ENCODE assay signal across 9 mouse cellular contexts in the genomic region with DNA sequence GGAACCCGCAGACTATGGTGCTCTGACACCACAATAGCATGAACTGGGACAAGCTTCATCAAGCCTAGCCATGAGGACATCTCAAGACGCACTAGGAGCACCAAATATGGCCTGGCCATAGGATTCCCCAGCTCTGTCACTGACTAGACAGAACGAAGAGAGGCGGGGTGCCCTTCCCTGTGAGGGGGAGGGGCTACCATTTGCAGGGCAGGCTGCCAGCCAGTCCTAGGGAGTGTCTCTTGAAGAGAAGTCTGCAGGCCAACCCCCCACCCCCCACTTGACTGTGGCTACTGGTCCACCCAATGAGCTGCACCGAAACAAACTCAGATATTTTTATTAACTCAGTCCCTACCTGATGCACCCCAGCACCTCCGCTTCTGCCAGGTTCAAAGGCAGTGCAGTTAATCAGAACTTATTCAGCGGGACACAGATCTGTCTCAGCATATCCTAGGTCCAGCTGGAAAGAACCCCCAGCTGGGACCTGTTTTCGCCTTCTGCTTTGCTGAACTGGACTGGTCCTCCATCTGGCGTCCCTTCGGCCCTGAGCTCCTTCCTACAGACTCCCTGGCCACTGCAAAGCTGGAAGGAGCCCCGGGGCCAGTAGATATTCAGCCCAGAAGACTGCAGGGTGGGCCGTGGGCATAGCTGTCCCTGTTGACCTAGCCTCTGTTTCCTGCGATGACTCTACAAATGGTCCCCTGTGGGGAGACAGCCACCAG. TPM values are rescaled to one million over a fixed set of nuclear protein-coding genes. Genes with fewer than 3 reads are reported as not detected.
DNase-seq lines count a peak whose midpoint lies in the region; ATAC-seq lines count a peak whose summit lies in the region.
"Had no signal": no experiment of that assay in that cellular context is flagged by ENCODE, and none has a peak within 500 bp of the region (broad histone marks: within the 10 kb centered on the region; RNA-seq: fewer than 3 reads in every experiment).

No protein-coding gene starts in this region.

- no peak overlapping the region for H3K4me2 ChIP-seq in kidney, embryonic 16.5 days (replicated peaks; ENCODE audit: low read depth, low read length)
- no peak overlapping the region for H3K4me2 ChIP-seq in heart, embryonic 16.5 days (ENCODE audit: low read depth, low read length)

- H3K4me3 ChIP-seq in kidney, embryonic 16.5 days (ENCODE audit: low read length) = no peak overlapping the region
- H3K4me3 ChIP-seq in heart, embryonic 16.5 days (ENCODE audit: low read length) = no peak overlapping the region

- peaks cover 14% of the 10 kb centered on the region for H3K4me1 ChIP-seq in kidney, embryonic 16.5 days (ENCODE audit: insufficient read depth, low read length)
- peaks cover 17% of the 10 kb centered on the region for H3K4me1 ChIP-seq in heart, embryonic 16.5 days (ENCODE audit: control insufficient read depth, insufficient read depth, low read length)

- no peaks in the 10 kb centered on the region for H3K9me3 ChIP-seq in kidney, embryonic 16.5 days (ENCODE audit: low read length)
- H3K9me3 ChIP-seq in heart, embryonic 16.5 days (replicated peaks; ENCODE audit: control insufficient read depth, low read length) = no peaks in the 10 kb centered on the region

- no peak overlapping the region for H3K9ac ChIP-seq in kidney, embryonic 16.5 days (replicated peaks; ENCODE audit: low read length)
- no peak overlapping the region for H3K9ac ChIP-seq in heart, embryonic 16.5 days (ENCODE audit: low read length)

- no peaks in the 10 kb centered on the region for H3K36me3 ChIP-seq in kidney, embryonic 16.5 days (ENCODE audit: insufficient read depth, low read length)
- H3K36me3 ChIP-seq in heart, embryonic 16.5 days (ENCODE audit: control insufficient read depth, insufficient read depth) = no peaks in the 10 kb centered on the region

- peak; percentile 9; the same call in 1 of the 2 replicates for ATAC-seq in kidney, embryonic 16.5 days (ENCODE audit: low FRiP score, low TSS enrichment)
- 0 out of 2 replicates have a peak, but pooled peaks have one; percentile 38 for ATAC-seq in heart, embryonic 16.5 days (replicated peaks; ENCODE audit: extremely low read depth, insufficient read depth, low FRiP score)
- no peak for ATAC-seq in inflammation-experienced regulatory T-cells, adult 6 months

- intact Hi-C loops in gastrocnemius, postnatal 14 days (cut with DNase I; ENCODE audit: low total_unique reads) = no loop called here

- 57% methylated on average over 13 of the region's 13 CpGs for WGBS in kidney, embryonic 16.5 days
- WGBS in heart, embryonic 16.5 days = 52% methylated on average over 13 of the region's 13 CpGs

- no peak for DNase-seq in kidney, adult 8-10 months
- DNase-seq in MEL-GATA-1-ER (ENCODE audit: extremely low read depth, low read depth) = peak; percentile 54
- peak; percentile 80 for DNase-seq in R1 (ENCODE audit: low read depth, low spot score)
- no peak for DNase-seq in gastrocnemius, postnatal 14 days
- DNase-seq: gastrocnemius, postnatal 25 days; layer of hippocampus, adult 9-11 months had no signal

- H3K27ac ChIP-seq in kidney, embryonic 16.5 days (ENCODE audit: low read length) = no peak overlapping the region
- no peak overlapping the region for H3K27ac ChIP-seq in heart, embryonic 16.5 days (ENCODE audit: low read length)

- no peaks in the 10 kb centered on the region for H3K27me3 ChIP-seq in kidney, embryonic 16.5 days (ENCODE audit: insufficient read depth, low read length)
- H3K27me3 ChIP-seq in heart, embryonic 16.5 days (ENCODE audit: control insufficient read depth, insufficient read depth, low read length) = no peaks in the 10 kb centered on the region

RNA-seq across cellular contexts. Expression of a gene that starts 23.7 kb away (rescaled TPM):
- 183 TPM in 2 replicates for polyA plus RNA-seq in kidney, embryonic 16.5 days (2015; fragmentation: Nextera tagmentation; extraction: Ambion mirVana)
- polyA plus RNA-seq in heart, embryonic 16.5 days (2015; fragmentation: Nextera tagmentation; extraction: Ambion mirVana) = 53.5 and 60.1 TPM in 2 replicates
- total RNA-seq in gastrocnemius, postnatal 14 days (2021) = 1 to 10 TPM; 1.3 to 2.6 TPM
- under 1 TPM in 2 of 3 experiments, not detected in 1; 0.59 to 0.82 TPM for polyA plus RNA-seq in inflammation-experienced regulatory T-cells, adult 6 months (2017; shearing (Covaris generic))

Comparison
In these comparisons a context has a peak if more than half of its experiments do, and no peak if none do; other contexts are left out.
1. DNase-seq: peak in MEL-GATA-1-ER (single experiment) and R1 (single experiment); none in kidney, adult 8-10 months (0 of 2) and gastrocnemius, postnatal 14 days (single experiment).
2. RNA of a gene that starts 23.7 kb away (polyA plus RNA-seq): 183 TPM in kidney, embryonic 16.5 days and 53.5 to 60.1 TPM in heart, embryonic 16.5 days; 0.59 to 0.82 TPM in inflammation-experienced regulatory T-cells, adult 6 months; every median in the first group is over 10 times any median in the second.